Mouse (Mus musculus): ENCODE results near the gene Cpsf6. TPM values are rescaled to one million over a fixed set of nuclear protein-coding genes. Genes with fewer than 3 reads are reported as not detected.

The Cpsf6 gene
- polyA plus RNA-seq, 1 experiment from 2014 or later, result 76.7 TPM

GRCm38 (mm10) chr10:117343000-117343399, 36.8 kb downstream of the Cpsf6 start:
- Histone ChIP-seq H3K4me3 (no peak overlapping the region), H3K9me3 (no peaks in the 10 kb centered on the region), H3K36me3 (peaks cover 23% of the 10 kb centered on the region), H3K9ac (no peak overlapping the region), H3K4me1 (peaks cover 9% of the 10 kb centered on the region), H3K4me2 (no peak overlapping the region), H3K27ac (replicated peaks) (no peak overlapping the region), H3K27me3 (replicated peaks) (no peaks in the 10 kb centered on the region)
- WGBS, result 86% methylated on average over 4 of the region's 4 CpGs
- ATAC-seq (ENCODE audit: extremely low read depth, insufficient number of reproducible peaks, low FRiP score, low TSS enrichment), result no peak

DNA sequence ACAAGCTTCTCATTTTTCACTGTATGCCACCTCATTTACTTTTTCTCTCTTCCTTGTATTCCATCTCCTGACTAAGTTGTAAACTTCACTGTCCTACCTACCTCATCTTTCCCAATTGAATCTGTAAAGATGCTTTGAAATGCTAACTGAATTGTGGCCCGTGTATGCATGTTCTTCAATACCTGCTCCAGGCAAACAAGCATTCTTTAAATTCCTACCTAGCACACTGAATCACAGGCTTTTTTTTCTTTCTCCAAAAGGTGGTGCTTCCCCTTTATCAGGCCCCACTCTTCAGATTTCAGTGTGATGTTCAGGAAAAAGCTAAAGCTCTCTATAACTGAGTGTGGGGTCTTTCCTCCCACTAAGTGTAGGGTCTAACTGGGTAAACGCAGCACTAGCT, 37.4 kb downstream of the Cpsf6 start:
- H3K4me3 ChIP-seq, result no peak overlapping the region

DNA sequence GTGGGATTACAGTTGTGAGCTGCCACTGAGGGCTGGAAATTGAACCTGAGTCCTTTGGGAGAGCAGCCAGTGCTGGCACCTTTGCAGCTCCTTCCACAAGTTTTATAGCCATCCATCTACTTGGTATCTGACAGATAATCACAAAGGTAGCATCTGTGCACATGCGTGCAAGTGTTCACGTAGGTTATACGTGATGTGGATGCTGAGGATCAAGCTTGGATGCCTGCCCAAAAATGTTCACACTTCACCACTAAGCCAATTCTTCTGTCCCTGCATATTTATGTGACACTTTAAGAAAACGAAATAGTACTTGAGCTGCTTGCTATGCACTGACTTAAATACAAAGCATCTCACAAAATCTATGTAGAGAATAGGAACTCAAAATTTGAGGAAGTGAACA, 38.8 kb downstream of the Cpsf6 start:
- no peak overlapping the region for H3K4me3 ChIP-seq
- no peak overlapping the region for H3K27ac ChIP-seq (replicated peaks)
- no peaks in the 10 kb centered on the region for H3K27me3 ChIP-seq (replicated peaks)
- ATAC-seq (ENCODE audit: extremely low read depth, insufficient number of reproducible peaks, low FRiP score, low TSS enrichment), result no peak
- no peaks in the 10 kb centered on the region for H3K9me3 ChIP-seq
- no peak overlapping the region for H3K4me2 ChIP-seq
- H3K9ac ChIP-seq, result no peak overlapping the region
- 72% methylated on average over 4 of the region's 4 CpGs for WGBS
- peaks cover 13% of the 10 kb centered on the region; the same call in 1 of the 2 replicates for H3K36me3 ChIP-seq
- H3K4me1 ChIP-seq, result peaks cover 10% of the 10 kb centered on the region

More for the DNA sequence above, 37.4 kb downstream of the Cpsf6 start:
- no peaks in the 10 kb centered on the region for H3K27me3 ChIP-seq (replicated peaks)
- H3K4me2 ChIP-seq, result no peak overlapping the region
- no peaks in the 10 kb centered on the region for H3K9me3 ChIP-seq
- peaks cover 9% of the 10 kb centered on the region for H3K4me1 ChIP-seq
- no peak overlapping the region for H3K9ac ChIP-seq
- 65% methylated on average over 2 of the region's 2 CpGs for WGBS
- no peak for ATAC-seq (ENCODE audit: extremely low read depth, insufficient number of reproducible peaks, low FRiP score, low TSS enrichment)
- peaks cover 23% of the 10 kb centered on the region for H3K36me3 ChIP-seq
- H3K27ac ChIP-seq (replicated peaks), result no peak overlapping the region

GRCm38 (mm10) chr10:117339241-117339640, 40.6 kb downstream of the Cpsf6 start:
- no peak overlapping the region for H3K4me3 ChIP-seq
- H3K4me2 ChIP-seq, result no peak overlapping the region
- 83% methylated on average over 7 of the region's 7 CpGs for WGBS
- H3K9ac ChIP-seq, result no peak overlapping the region
- no peak overlapping the region for H3K27ac ChIP-seq (replicated peaks)
- no peaks in the 10 kb centered on the region for H3K27me3 ChIP-seq (replicated peaks)
- H3K4me1 ChIP-seq, result peaks cover 17% of the 10 kb centered on the region
- no peak for ATAC-seq (ENCODE audit: extremely low read depth, insufficient number of reproducible peaks, low FRiP score, low TSS enrichment)
- H3K36me3 ChIP-seq, result peaks cover 10% of the 10 kb centered on the region; the same call in 1 of the 2 replicates
- H3K9me3 ChIP-seq, result no peaks in the 10 kb centered on the region

DNA sequence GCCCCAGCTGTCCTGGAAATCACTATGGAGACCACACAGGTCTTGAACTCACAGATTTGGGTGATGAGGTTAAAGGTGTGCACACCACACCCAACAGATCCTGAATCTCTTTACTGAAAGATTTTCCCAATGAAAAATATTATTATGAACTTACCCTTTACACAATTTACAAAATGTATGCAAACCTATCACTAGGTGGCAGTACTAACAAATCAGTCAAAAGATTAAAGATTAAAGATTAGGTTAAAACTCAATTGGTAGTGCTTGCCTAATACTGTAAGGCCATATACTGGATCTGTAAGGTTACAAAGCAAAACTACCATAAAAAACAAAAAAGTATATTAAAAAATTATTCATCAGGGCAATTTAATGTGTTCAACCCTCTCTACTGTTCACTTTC, 41.9 kb downstream of the Cpsf6 start:
- Histone ChIP-seq H3K4me2 (no peak overlapping the region), H3K27me3 (replicated peaks) (no peaks in the 10 kb centered on the region), H3K27ac (replicated peaks) (no peak overlapping the region), H3K4me1 (peaks cover 16% of the 10 kb centered on the region), H3K36me3 (0 out of 2 replicates have a peak, but pooled peaks cover 2% of the 10 kb centered on the region), H3K9ac (no peak overlapping the region), H3K9me3 (no peaks in the 10 kb centered on the region), H3K4me3 (no peak overlapping the region)
- ATAC-seq (ENCODE audit: extremely low read depth, insufficient number of reproducible peaks, low FRiP score, low TSS enrichment), result no peak

- no peaks in the 10 kb centered on the region for H3K27me3 ChIP-seq (replicated peaks)
- WGBS, result 33% methylated on average over 4 of the region's 4 CpGs
- peak overlapping the region; percentile 27; the same call in 1 of the 2 replicates for H3K4me2 ChIP-seq
- H3K9me3 ChIP-seq, result no peaks in the 10 kb centered on the region
- ATAC-seq (ENCODE audit: extremely low read depth, insufficient number of reproducible peaks, low FRiP score, low TSS enrichment), result no peak
- no peaks in the 10 kb centered on the region for H3K36me3 ChIP-seq
- no peak overlapping the region for H3K4me3 ChIP-seq
- no peak overlapping the region for H3K9ac ChIP-seq
- H3K4me1 ChIP-seq, result peaks cover 9% of the 10 kb centered on the region; the same call in 1 of the 2 replicates
- H3K27ac ChIP-seq (replicated peaks), result no peak overlapping the region
Observed at GRCm38 (mm10) chr10:117335649-117336048, 44.2 kb downstream of the Cpsf6 start.

DNA sequence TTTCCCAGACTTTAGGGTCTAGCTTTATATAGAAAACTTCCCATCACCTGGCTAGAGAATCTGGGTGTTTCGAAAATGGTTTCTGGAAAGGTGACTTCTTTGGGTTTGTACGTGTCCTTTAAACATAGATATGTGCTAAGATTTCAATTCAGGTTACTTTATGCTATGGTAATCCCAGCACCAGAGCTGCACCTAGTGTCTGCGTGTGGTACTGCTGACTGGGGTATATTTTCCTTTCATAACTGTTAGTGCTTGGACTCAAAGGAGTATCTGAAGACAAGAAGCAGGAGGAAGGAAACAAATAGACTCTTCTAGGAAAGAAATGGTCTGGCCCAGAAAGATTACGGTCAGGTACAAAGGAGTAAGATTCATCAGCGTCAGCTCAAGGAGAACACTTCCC, 49.3 kb downstream of the Cpsf6 start:
- H3K9ac ChIP-seq, result no peak overlapping the region
- no peaks in the 10 kb centered on the region for H3K36me3 ChIP-seq
- 74% methylated on average over 5 of the region's 5 CpGs for WGBS
- H3K4me3 ChIP-seq, result no peak overlapping the region
- no peak for ATAC-seq (ENCODE audit: extremely low read depth, insufficient number of reproducible peaks, low FRiP score, low TSS enrichment)
- H3K27me3 ChIP-seq (replicated peaks), result no peaks in the 10 kb centered on the region
- H3K27ac ChIP-seq (replicated peaks), result no peak overlapping the region
- peaks cover 13% of the 10 kb centered on the region for H3K4me1 ChIP-seq
- no peak overlapping the region for H3K4me2 ChIP-seq
- H3K9me3 ChIP-seq, result no peaks in the 10 kb centered on the region

DNA sequence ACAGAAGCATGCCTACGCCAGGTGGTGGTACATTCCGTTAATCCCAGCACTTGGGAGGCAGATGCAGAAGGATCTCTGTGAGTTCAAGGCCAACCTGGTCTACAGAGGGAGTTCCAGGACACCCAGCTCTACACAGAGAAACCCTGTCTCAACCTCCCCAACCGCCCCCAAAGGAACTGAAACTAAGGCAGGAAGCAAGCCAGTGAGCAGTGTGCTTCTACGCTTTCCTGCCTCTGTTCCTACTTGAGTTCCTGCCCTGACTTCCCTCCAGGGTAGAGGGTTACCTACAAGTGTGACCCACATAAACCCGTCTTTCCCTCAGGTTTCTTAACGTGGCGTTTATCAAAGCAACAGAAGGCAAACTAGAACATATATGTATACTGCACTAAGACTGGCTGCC, 56.0 kb downstream of the Cpsf6 start:
- 83% methylated on average over 7 of the region's 7 CpGs for WGBS
- no peak overlapping the region for H3K9ac ChIP-seq
- no peaks in the 10 kb centered on the region for H3K36me3 ChIP-seq
- H3K9me3 ChIP-seq, result no peaks in the 10 kb centered on the region
- peaks cover 8% of the 10 kb centered on the region for H3K4me1 ChIP-seq
- H3K4me3 ChIP-seq, result no peak overlapping the region
- no peak overlapping the region for H3K4me2 ChIP-seq
- H3K27ac ChIP-seq (replicated peaks), result no peak overlapping the region
- no peak for ATAC-seq (ENCODE audit: extremely low read depth, insufficient number of reproducible peaks, low FRiP score, low TSS enrichment)
- no peaks in the 10 kb centered on the region for H3K27me3 ChIP-seq (replicated peaks)

DNA sequence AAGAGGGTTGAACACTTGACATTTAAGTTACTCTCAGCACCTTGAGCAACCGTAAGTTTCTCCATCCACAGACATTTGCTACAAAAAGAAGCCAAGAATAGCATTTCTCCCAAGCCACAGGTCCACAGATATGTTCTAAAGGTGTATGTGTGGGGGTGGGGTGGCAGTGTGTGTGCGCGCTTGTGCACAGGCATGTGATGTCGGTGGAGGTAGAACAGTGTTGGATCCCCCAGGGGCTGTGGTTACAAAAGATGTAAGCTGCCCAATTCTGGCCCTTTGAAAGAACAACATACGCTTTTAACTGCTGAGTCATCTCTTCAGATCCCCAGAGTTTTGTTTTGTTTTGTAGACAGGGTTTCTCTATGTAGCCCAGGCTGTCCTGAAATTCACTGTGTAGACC, 57.2 kb downstream of the Cpsf6 start:
- WGBS, result 89% methylated on average over 5 of the region's 5 CpGs
- no peak for ATAC-seq (ENCODE audit: extremely low read depth, insufficient number of reproducible peaks, low FRiP score, low TSS enrichment)
- no peaks in the 10 kb centered on the region for H3K9me3 ChIP-seq

DNA sequence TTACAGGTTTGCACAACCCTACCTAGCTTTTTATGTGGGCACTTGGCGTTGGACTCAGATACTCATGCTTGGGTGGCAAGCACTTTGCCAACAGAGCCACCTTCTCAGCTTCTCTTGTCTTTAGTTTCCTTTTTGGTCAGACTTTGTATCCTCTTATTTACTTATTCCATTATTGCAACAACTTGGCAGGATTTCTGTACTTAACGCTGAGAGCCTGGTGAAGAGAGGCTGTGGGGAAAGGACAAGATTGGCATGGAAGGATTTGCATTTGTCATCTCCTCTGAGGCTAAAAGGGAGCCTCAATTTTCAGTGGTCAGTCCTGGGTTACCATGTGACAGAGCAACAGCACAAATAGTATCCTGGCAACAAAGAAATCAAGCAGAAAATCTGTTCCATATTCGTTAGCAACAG, 59.2 kb downstream of the Cpsf6 start:
- H3K9ac ChIP-seq, result no peak overlapping the region
- no peaks in the 10 kb centered on the region for H3K27me3 ChIP-seq (replicated peaks)
- no peaks in the 10 kb centered on the region for H3K9me3 ChIP-seq
- H3K27ac ChIP-seq (replicated peaks), result no peak overlapping the region
- no peak overlapping the region for H3K4me3 ChIP-seq
- no peak for ATAC-seq (ENCODE audit: extremely low read depth, insufficient number of reproducible peaks, low FRiP score, low TSS enrichment)
- 77% methylated on average over 3 of the region's 3 CpGs for WGBS
- H3K36me3 ChIP-seq, result no peaks in the 10 kb centered on the region
- H3K4me2 ChIP-seq, result no peak overlapping the region
- H3K4me1 ChIP-seq, result no peaks in the 10 kb centered on the region

More for the DNA sequence above, 57.2 kb downstream of the Cpsf6 start:
- H3K27ac ChIP-seq (replicated peaks), result no peak overlapping the region
- H3K4me3 ChIP-seq, result no peak overlapping the region
- no peak overlapping the region for H3K9ac ChIP-seq
- no peaks in the 10 kb centered on the region for H3K36me3 ChIP-seq
- no peaks in the 10 kb centered on the region for H3K4me1 ChIP-seq
- H3K4me2 ChIP-seq, result no peak overlapping the region
- no peaks in the 10 kb centered on the region for H3K27me3 ChIP-seq (replicated peaks)

DNA sequence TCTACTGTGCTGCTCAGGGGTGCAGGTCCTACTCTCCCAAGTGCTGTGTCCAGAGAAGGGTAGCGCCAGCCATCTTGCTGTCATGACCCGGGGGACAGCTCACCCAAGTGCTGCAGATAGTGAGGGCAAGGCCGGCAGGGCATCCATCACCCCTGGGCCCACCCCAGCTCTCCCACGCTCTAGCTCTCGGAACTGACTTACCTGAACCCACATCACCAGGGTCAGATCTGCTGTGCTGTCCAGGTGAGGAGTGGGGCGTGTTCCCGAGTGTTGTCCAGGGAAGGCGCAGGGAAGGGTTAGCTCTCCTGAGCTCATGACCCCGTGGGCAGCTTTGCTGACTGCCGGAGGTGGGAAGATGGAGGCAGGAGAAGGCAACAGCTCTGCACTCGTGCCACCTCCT, 63.4 kb downstream of the Cpsf6 start:
- Histone ChIP-seq H3K27me3 (replicated peaks) (no peaks in the 10 kb centered on the region; the same call in 1 of the 2 replicates), H3K36me3 (no peaks in the 10 kb centered on the region), H3K9me3 (no peaks in the 10 kb centered on the region), H3K4me1 (no peaks in the 10 kb centered on the region), H3K27ac (replicated peaks) (no peak overlapping the region), H3K4me2 (no peak overlapping the region), H3K9ac (no peak overlapping the region), H3K4me3 (no peak overlapping the region)
- WGBS, result 77% methylated on average over 11 of the region's 11 CpGs
- ATAC-seq (ENCODE audit: extremely low read depth, insufficient number of reproducible peaks, low FRiP score, low TSS enrichment), result no peak; the same call in 1 of the 2 replicates

GRCm38 (mm10) chr10:117313133-117313532, 66.7 kb downstream of the Cpsf6 start:
- H3K36me3 ChIP-seq, result no peaks in the 10 kb centered on the region
- WGBS, result 80% methylated on average over 2 of the region's 2 CpGs
- ATAC-seq (ENCODE audit: extremely low read depth, insufficient number of reproducible peaks, low FRiP score, low TSS enrichment), result no peak
- no peaks in the 10 kb centered on the region for H3K9me3 ChIP-seq
- no peaks in the 10 kb centered on the region; the same call in 1 of the 2 replicates for H3K27me3 ChIP-seq (replicated peaks)
- no peak overlapping the region for H3K9ac ChIP-seq
- H3K27ac ChIP-seq (replicated peaks), result no peak overlapping the region
- no peak overlapping the region for H3K4me3 ChIP-seq
- no peak overlapping the region for H3K4me2 ChIP-seq
- H3K4me1 ChIP-seq, result no peaks in the 10 kb centered on the region

Data from heart, embryonic 13.5 days (tissue).